Mouse (Mus musculus) limb, embryonic 12.5 days (tissue): ENCODE measurements around the gene Gsta4. TPM values are rescaled to one million over a fixed set of nuclear protein-coding genes. Genes with fewer than 3 reads are reported as not detected.
"Not testable (repeated sequence)": the region's sequence is repeated elsewhere in the genome, so short reads cannot be mapped to it uniquely, and the experiment has no call there.

Experiments used
- ATAC-seq: fragments of 200-750 bp; cut with Nextera tagmentation; 2 replicates; pipeline ENCODE4 v1.8.0; 2017; ENCODE audit warnings: low read depth, moderate TSS enrichment; ENCODE audit not compliant: insufficient number of reproducible peaks, insufficient read depth, low FRiP score, low TSS enrichment
- H3K27ac ChIP-seq: fragments of 300-500 bp; sonication (generic); 2 replicates; pipeline ENCODE4 v1.5.1; 2016; ENCODE audit warnings: mild to moderate bottlenecking, moderate library complexity
- H3K27me3 ChIP-seq: fragments of 300-500 bp; sonication (generic); 2 replicates; pipeline ENCODE4 v1.6.1; 2016; ENCODE audit warnings: mild to moderate bottlenecking, moderate library complexity
- H3K36me3 ChIP-seq: fragments of 300-500 bp; sonication (generic); 2 replicates; pipeline ENCODE4 v1.6.1; 2016; ENCODE audit warnings: mild to moderate bottlenecking, moderate library complexity
- H3K4me1 ChIP-seq: fragments of 300-500 bp; sonication (generic); replicated peaks from 2 replicates; pipeline ENCODE4 v1.6.1; 2016
- H3K4me2 ChIP-seq: fragments of 300-500 bp; sonication (generic); 2 replicates; pipeline ENCODE4 v1.6.1; 2016; ENCODE audit warnings: mild to moderate bottlenecking, moderate library complexity
- H3K4me3 ChIP-seq: fragments of 300-500 bp; sonication (generic); replicated peaks from 2 replicates; pipeline ENCODE4 v1.5.1; 2016; ENCODE audit warnings: mild to moderate bottlenecking
- H3K9ac ChIP-seq: fragments of 300-500 bp; sonication (generic); replicated peaks from 2 replicates; pipeline ENCODE4 v1.6.1; 2016; ENCODE audit warnings: mild to moderate bottlenecking, moderate library complexity
- H3K9me3 ChIP-seq: fragments of 300-500 bp; sonication (generic); 2 replicates; pipeline ENCODE4 v1.6.1; 2016; ENCODE audit warnings: mild to moderate bottlenecking, moderate library complexity
- WGBS: fragments of 180-500 bp; shearing (Covaris S2); methylation state at CpG from one replicate; pipeline ENCODE4 v1.1.7; 2016; 5-methylcytosine and 5-hydroxymethylcytosine counted together
- polyA plus RNA-seq: library from polyadenylated mRNA; unstranded; fragments of >200 nt; fragmentation: Nextera tagmentation; extraction: Ambion mirVana; gene quantifications from 2 replicates; pipeline ENCODE4 v1.2.1, GENCODE M21; 2016

The Gsta4 gene
- polyA plus RNA-seq, 1 experiment from 2014 or later = 140 TPM

DNA sequence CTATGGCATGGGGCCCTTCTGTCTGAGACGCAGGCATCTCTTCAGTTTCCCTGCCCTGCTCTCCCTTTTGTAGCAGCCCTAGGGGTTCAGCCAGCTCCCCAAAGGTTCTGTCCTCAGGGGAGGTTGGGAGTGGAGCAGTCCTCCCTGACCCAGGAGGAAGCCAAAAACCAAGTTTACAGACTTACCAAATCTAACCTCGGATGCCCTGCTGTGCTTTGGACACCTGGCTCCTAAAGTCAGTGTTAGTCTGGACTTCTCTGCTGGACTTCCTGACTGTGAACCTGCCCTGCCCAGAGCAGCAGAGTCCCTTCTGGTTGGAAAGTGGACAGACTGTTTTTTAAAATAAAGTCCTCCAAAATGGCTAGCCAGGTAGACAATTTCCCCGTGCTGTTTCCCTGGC lies 17.8 kb upstream of the Gsta4 start:
- Histone ChIP-seq H3K27ac (no peak overlapping the region), H3K27me3 (no peaks in the 10 kb centered on the region), H3K4me3 (no peak overlapping the region), H3K4me1 (no peaks in the 10 kb centered on the region), H3K9me3 (no peaks in the 10 kb centered on the region), H3K36me3 (peaks cover 94% of the 10 kb centered on the region), H3K4me2 (no peak overlapping the region), H3K9ac (no peak overlapping the region)
- ATAC-seq = no peak
- 86% methylated on average over 3 of the region's 3 CpGs for WGBS

DNA sequence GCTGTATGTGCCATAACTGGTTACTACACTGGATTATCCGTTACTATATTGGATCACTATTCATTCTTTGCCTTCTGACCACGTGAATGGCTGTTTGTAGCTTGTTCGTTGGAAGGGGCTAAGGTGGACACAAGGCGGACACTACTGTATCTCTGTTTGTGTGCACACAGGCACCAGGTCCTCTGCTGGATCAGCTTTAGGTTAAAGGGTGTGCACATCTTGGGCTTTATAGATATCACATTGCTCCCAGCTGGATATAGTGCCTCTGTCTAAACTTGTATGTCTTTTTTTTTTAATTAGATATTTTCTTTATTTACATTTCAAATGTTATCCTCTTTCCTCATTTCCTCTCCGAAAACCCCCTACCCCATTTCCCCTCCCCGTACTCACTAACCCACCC lies 17.1 kb upstream of the Gsta4 start:
- Histone ChIP-seq H3K9me3 (no peaks in the 10 kb centered on the region), H3K27ac (no peak overlapping the region), H3K4me3 (no peak overlapping the region), H3K36me3 (peaks cover 90% of the 10 kb centered on the region), H3K4me1 (no peaks in the 10 kb centered on the region), H3K27me3 (no peaks in the 10 kb centered on the region), H3K4me2 (no peak overlapping the region), H3K9ac (no peak overlapping the region)
- ATAC-seq = no peak
- WGBS = 89% methylated on average over 6 of the region's 6 CpGs

DNA sequence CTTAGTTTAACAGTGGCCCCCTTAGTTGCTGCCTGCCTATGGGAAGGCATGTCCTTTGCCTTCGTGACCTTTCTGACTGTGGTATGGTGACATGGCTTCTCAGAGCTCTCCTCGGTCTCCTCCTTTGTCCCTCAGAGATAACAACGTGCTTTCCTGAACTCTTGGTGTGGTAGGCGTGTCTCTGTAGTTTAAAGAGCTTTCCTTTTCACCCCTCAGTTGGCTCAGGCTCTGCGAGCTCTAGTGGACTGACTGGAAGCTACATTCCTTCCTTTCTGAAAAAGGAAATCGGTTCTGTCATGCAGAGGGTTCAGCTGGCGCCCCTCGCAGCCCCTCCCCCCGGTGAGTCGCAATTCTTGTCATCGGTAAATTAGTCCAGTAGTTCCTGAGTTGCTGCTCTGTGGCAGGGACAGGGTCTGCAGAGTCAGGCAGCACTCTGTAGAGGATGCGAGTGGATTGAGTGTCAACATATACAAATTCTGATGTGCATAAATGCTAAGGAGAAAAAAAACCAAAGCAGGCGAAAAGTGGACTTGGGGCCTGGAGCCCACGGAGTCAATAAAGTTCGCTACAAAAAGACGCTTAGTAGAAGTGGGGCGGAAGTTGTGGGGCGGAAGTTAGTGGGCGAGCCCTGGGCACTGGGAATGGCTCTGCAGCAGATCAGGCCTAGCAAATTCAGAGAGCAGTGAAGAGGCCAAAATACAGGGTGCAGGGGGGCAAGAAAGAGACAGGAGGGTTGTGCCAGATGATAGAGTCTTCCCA lies 15.7 kb upstream of the Gsta4 start:
- Histone ChIP-seq H3K9ac (no peak overlapping the region), H3K4me1 (no peaks in the 10 kb centered on the region), H3K27ac (no peak overlapping the region), H3K36me3 (peaks cover 80% of the 10 kb centered on the region), H3K4me2 (no peak overlapping the region), H3K9me3 (no peaks in the 10 kb centered on the region), H3K27me3 (no peaks in the 10 kb centered on the region), H3K4me3 (no peak overlapping the region)
- no peak for ATAC-seq
- 89% methylated on average over 19 of the region's 19 CpGs for WGBS

DNA sequence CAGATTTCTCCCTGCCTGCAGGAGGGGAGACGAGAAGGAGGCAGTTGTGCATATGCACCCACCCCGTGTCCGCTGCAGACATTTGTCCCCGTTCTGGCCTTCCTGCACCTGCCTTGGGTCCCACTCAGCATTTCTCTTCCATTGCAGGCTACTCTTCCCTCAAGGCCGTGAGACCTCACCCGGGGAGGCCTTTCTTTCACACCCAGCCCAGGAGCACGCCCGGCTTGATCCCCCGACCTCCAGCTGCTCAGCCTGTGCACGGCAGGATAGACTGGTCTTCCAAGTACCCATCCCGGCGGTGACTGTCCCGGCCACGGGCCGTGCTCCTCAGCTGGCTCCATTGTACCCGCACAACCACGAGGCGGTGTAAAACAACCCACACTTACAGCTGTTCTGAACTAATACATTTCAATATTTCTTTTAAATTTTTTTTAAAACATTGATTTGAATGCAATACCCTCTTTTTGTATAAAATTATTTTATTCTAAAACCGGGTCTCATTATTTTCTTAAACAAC lies 15.1 kb upstream of the Gsta4 start:
- Histone ChIP-seq H3K27me3 (no peaks in the 10 kb centered on the region), H3K4me3 (no peak overlapping the region), H3K4me2 (no peak overlapping the region), H3K9ac (no peak overlapping the region), H3K9me3 (no peaks in the 10 kb centered on the region), H3K27ac (no peak overlapping the region), H3K36me3 (peaks cover 73% of the 10 kb centered on the region), H3K4me1 (no peaks in the 10 kb centered on the region)
- ATAC-seq = no peak
- WGBS = 90% methylated on average over 19 of the region's 19 CpGs

DNA sequence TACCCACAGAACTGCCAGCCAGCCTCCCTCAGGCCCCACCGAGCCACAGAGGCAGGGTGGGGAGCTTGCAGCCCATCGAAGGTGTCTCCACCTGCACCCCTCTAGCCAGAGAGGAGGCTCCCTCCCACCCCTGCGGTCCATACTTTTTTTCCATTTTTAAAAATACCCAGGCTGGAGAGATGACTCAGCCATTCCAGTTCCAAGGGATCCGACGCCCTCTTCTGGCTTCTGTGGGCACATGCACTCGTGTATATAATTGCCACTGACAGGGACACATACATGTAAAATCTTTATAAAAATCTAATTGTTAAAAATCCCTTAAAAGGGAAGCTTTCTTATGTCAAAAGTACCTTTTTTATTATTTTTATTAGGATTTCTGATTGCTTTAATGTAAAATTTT lies 13.7 kb upstream of the Gsta4 start:
- no peak overlapping the region for H3K4me3 ChIP-seq
- 94% methylated on average over 6 of the region's 6 CpGs for WGBS
- no peaks in the 10 kb centered on the region for H3K9me3 ChIP-seq
- H3K36me3 ChIP-seq = peaks cover 62% of the 10 kb centered on the region
- H3K4me1 ChIP-seq = no peaks in the 10 kb centered on the region
- no peak overlapping the region for H3K9ac ChIP-seq
- H3K4me2 ChIP-seq = no peak overlapping the region
- no peak for ATAC-seq
- H3K27me3 ChIP-seq = no peaks in the 10 kb centered on the region
- no peak overlapping the region for H3K27ac ChIP-seq

DNA sequence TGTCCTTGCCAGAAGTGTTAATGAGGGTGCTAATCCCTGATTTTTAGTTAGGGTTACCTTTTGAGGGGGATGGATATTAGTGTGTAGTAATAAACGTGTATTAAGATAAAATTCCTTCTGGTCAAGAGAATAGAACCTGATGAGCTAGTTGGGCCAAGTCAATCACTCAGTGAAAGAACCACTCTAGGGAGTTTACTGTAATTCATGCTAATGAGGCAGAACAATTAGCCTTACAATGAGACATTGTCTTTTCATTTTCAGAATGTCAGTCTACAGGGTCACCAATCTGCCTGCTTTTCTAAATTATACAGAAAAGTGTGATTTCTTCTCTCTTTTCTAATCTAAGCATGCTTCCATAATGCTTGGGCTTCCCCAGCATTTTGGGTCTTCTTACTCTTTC lies 8.6 kb upstream of the Gsta4 start:
- no peak for ATAC-seq
- Histone ChIP-seq H3K27me3 (no peaks in the 10 kb centered on the region), H3K4me3 (no peak overlapping the region), H3K27ac (no peak overlapping the region), H3K4me2 (no peak overlapping the region), H3K36me3 (peaks cover 15% of the 10 kb centered on the region), H3K9ac (no peak overlapping the region), H3K9me3 (no peaks in the 10 kb centered on the region), H3K4me1 (no peaks in the 10 kb centered on the region; the same call in 1 of the 2 replicates)
- 50% methylated on average over 1 of the region's 1 CpGs for WGBS

DNA sequence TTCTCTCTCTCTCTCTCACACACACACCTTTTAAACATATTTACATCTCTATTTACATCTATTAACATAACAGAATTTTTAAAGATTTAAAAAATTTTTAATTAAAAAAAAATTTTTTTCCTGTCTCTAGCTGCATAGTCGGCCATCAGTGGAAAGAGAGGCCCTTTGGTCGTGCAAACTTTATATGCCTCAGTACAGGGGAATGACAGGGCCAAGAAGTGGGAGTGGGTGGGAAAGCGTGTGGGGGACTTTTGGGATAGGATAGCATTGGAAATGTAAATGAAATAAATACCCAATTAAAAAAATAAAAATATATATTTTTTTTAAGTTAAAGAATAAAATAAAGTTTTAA lies 7.7 kb upstream of the Gsta4 start:
- not testable (repeated sequence) for H3K4me3 ChIP-seq, H3K27me3 ChIP-seq, H3K9me3 ChIP-seq, H3K9ac ChIP-seq, H3K27ac ChIP-seq, H3K4me2 ChIP-seq, H3K4me1 ChIP-seq, H3K36me3 ChIP-seq, ATAC-seq
- 41% methylated on average over 3 of the region's 3 CpGs for WGBS

DNA sequence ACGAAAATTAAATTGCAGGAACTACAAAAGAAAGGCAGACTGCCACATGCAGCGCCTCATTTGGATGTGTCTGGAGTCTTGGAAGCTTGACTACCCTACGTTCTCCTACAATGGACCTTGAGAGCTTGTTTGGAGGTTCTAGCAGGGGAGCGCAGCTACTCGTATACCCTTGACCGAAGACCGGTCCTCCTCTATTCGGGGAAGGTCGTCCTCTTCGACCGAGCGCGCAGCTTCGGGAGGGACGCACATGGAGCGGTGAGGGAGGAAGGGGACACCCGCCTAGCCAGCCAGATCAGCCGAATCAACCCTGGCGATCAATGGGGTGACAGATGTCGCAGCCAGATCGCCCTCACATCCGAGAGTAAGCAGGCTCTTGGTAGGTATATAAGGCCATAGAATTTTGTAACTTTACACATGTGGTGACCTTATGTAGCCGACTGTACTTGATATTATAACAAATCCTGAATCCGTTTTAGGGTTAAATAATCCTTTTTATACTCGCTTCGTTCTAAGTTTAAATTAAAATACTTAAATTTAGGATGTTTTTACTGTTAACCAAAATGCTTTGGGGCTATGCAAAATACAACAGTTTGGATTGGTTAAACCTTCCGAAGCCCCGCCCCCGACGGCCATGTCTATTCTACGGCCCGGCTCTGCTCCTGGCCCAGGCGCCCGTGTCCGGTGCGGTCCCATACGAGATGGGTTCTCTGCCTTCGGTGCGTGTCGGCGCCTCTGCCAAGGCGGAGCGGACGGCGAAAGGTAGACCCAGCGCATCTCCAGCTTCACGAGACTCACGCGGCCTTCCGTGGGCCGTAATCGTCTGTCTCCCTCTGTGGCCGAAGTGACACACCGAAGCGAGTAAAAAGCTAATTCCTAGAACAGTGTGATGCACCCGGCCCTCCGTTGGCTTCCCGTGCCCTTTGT lies 7.0 kb upstream of the Gsta4 start:
- peak overlapping the region; percentile 60 for H3K4me2 ChIP-seq
- H3K9ac ChIP-seq = peak overlapping the region; percentile 84
- under 1% methylated on average over 51 of the region's 58 CpGs for WGBS
- H3K4me1 ChIP-seq = no peaks in the 10 kb centered on the region; the same call in 1 of the 2 replicates
- H3K27ac ChIP-seq = peak overlapping the region; percentile 98
- no peaks in the 10 kb centered on the region for H3K9me3 ChIP-seq
- H3K27me3 ChIP-seq = no peaks in the 10 kb centered on the region
- peak overlapping the region; percentile 67 for H3K4me3 ChIP-seq
- H3K36me3 ChIP-seq = peaks cover 3% of the 10 kb centered on the region; the same call in 1 of the 2 replicates
- peak; percentile 99 for ATAC-seq

DNA sequence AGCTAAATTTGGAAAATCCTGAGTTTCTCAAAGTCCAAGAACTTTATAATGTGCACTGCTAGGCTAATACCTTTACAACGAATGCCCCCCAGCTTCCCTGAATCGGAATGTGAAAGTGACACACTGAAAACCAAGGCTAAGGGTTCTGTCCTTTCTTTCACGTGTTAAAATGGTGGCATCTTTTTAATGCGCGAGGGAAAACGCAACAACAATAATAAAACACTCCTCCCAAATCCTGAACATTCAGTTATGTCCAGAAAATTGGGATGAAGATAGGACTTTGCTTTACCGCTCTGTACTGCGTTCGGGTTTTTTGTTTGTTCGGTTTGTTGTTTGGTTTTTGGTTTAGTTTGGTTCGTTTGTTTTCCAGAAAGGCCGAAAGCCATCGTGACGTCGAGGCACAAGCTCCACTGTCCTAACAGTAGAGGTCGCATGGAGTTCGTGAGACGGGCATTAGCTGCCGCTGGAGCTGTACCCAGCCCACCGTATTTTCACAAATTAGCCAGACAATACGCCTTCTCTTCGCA lies 6.3 kb upstream of the Gsta4 start:
- H3K27ac ChIP-seq = peak overlapping the region; percentile 98
- peak overlapping the region; percentile 84 for H3K9ac ChIP-seq
- H3K27me3 ChIP-seq = no peaks in the 10 kb centered on the region
- peak overlapping the region; percentile 67 for H3K4me3 ChIP-seq
- peak overlapping the region; percentile 60 for H3K4me2 ChIP-seq
- ATAC-seq = 0 out of 2 replicates have a peak, but pooled peaks have one; percentile 61
- no peaks in the 10 kb centered on the region for H3K9me3 ChIP-seq
- 1% methylated on average over 22 of the region's 22 CpGs for WGBS
- no peaks in the 10 kb centered on the region for H3K36me3 ChIP-seq
- no peaks in the 10 kb centered on the region; the same call in 1 of the 2 replicates for H3K4me1 ChIP-seq

DNA sequence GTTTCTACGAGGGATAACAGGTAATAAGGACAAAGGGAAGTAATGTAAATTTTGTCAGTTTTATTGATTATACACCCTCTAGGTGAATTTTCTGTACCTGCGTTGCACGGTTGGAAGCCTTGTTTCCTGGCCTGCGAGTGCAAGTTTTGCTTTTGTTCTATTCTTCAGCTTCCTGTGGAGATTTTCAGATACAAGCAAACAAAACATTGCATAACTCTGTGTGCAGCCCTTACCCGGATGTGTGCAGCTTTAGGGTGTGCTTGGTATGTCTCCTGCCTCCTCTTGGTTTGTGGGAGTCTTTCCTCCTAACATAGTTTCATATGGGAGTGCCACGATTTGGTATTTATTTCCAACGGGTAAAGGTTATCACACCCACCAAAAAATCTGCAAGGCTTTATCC lies 5.7 kb upstream of the Gsta4 start:
- Histone ChIP-seq H3K9ac (peak overlapping the region; percentile 84; the same call in 1 of the 2 replicates), H3K27ac (peak overlapping the region; percentile 98), H3K4me3 (peak overlapping the region; percentile 67), H3K4me1 (no peaks in the 10 kb centered on the region; the same call in 1 of the 2 replicates), H3K4me2 (peak overlapping the region; percentile 60), H3K27me3 (no peaks in the 10 kb centered on the region), H3K9me3 (no peaks in the 10 kb centered on the region), H3K36me3 (no peaks in the 10 kb centered on the region)
- no peak for ATAC-seq
- WGBS = 43% methylated on average over 7 of the region's 7 CpGs

DNA sequence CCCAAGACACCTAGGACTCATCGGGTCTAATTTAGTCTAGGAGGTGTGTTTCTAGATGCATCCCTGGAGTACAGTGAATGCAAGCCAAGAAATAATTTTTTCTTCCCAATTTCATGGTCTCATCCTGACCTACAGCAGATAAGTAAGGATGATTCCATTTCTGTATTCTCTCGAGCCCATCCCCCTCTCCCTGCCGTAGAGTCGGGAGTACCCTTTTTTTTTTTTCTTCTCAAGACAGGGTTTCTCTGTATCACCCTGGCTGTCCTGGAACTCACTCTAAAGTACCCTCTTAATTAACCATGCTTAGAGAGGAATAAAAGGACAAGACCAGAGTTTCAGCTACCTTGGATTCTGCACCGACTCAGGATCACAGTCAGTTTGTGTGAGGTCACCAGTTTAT lies 4.4 kb upstream of the Gsta4 start:
- H3K4me3 ChIP-seq = no peak overlapping the region
- H3K4me1 ChIP-seq = no peaks in the 10 kb centered on the region; the same call in 1 of the 2 replicates
- H3K27ac ChIP-seq = no peak overlapping the region
- ATAC-seq = no peak
- H3K36me3 ChIP-seq = no peaks in the 10 kb centered on the region
- WGBS = 85% methylated on average over 5 of the region's 5 CpGs
- H3K4me2 ChIP-seq = no peak overlapping the region
- no peaks in the 10 kb centered on the region for H3K27me3 ChIP-seq
- H3K9me3 ChIP-seq = no peaks in the 10 kb centered on the region
- H3K9ac ChIP-seq = no peak overlapping the region
